Mouse (Mus musculus): ENCODE results near the gene Slc9a9. TPM values are rescaled to one million over a fixed set of nuclear protein-coding genes. Genes with fewer than 3 reads are reported as not detected.

The Slc9a9 gene
- polyA plus RNA-seq, 1 experiment from 2014 or later: 6.3 TPM

DNA sequence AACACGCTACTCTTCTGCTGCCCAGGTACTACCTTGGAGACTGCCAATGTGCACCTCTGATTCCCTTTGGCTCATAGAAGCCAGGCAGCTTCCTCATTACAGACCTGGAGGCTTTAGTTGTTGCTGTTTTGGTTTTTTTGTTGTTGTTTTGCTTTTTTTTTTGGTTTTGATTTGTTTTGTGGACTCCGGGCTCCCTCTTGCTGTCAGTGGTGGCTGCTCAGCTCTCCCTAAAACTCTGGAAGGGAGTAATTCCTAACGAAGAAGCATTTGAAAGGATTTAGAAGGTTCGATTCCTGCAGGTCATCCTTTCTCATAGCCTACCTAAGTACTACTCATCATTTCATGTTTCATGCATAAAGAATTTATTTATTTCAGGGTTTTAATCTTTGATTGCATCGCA lies 42.4 kb downstream of the Slc9a9 start:
- no peaks in the 10 kb centered on the region for H3K36me3 ChIP-seq (replicated peaks; ENCODE audit: control insufficient read depth, insufficient read depth)
- 89% methylated on average over 5 of the region's 5 CpGs for WGBS
- no peak overlapping the region for H3K9ac ChIP-seq
- H3K27me3 ChIP-seq (ENCODE audit: control insufficient read depth, insufficient read depth, low read length): no peaks in the 10 kb centered on the region
- no peak for ATAC-seq (ENCODE audit: low FRiP score)
- H3K27ac ChIP-seq: no peak overlapping the region
- H3K9me3 ChIP-seq (ENCODE audit: control insufficient read depth, low read length): no peaks in the 10 kb centered on the region
- H3K4me1 ChIP-seq (replicated peaks; ENCODE audit: control insufficient read depth, insufficient read depth, low read length): no peaks in the 10 kb centered on the region
- no peak overlapping the region for H3K4me3 ChIP-seq (replicated peaks; ENCODE audit: low read length)
- no peak overlapping the region for H3K4me2 ChIP-seq (replicated peaks)
- DNase-seq (ENCODE audit: low spot score): no peak

- H3K27me3 ChIP-seq (ENCODE audit: control insufficient read depth, insufficient read depth, low read length): no peaks in the 10 kb centered on the region
- H3K4me3 ChIP-seq (replicated peaks; ENCODE audit: low read length): no peak overlapping the region
- WGBS: 88% methylated on average over 2 of the region's 2 CpGs
- H3K9ac ChIP-seq: no peak overlapping the region
- DNase-seq (ENCODE audit: low spot score): no peak
- ATAC-seq (ENCODE audit: low FRiP score): no peak
- no peaks in the 10 kb centered on the region for H3K9me3 ChIP-seq (ENCODE audit: control insufficient read depth, low read length)
- H3K4me1 ChIP-seq (replicated peaks; ENCODE audit: control insufficient read depth, insufficient read depth, low read length): no peaks in the 10 kb centered on the region
- no peaks in the 10 kb centered on the region for H3K36me3 ChIP-seq (replicated peaks; ENCODE audit: control insufficient read depth, insufficient read depth)
- no peak overlapping the region for H3K27ac ChIP-seq
- no peak overlapping the region for H3K4me2 ChIP-seq (replicated peaks)
Measured at GRCm38 (mm10) chr9:94716695-94717094, 47.0 kb downstream of the Slc9a9 start.

DNA sequence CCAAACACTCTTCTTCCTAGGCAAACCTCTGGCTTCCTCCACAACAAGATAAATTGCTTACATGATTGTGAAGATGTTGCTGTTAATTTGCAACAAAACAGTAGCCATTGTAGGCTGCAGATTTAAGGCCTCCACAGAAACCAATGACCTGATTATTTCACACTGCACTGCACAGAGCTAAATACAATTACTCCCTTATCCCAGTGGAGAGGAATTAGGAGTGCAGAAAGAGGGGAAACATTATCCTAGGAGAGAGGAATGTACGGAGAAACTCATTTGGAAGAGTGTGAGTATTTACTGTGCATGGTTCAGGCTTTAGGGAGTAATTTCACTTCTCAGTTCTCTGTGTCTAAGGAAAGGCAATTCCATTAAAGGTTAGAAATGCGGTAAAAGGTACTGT lies 53.9 kb downstream of the Slc9a9 start:
- Histone ChIP-seq H3K4me2 (replicated peaks) (no peak overlapping the region), H3K27ac (no peak overlapping the region), H3K4me1 (replicated peaks; ENCODE audit: control insufficient read depth, insufficient read depth, low read length) (no peaks in the 10 kb centered on the region), H3K9me3 (ENCODE audit: control insufficient read depth, low read length) (no peaks in the 10 kb centered on the region), H3K9ac (no peak overlapping the region), H3K27me3 (ENCODE audit: control insufficient read depth, insufficient read depth, low read length) (no peaks in the 10 kb centered on the region), H3K36me3 (replicated peaks; ENCODE audit: control insufficient read depth, insufficient read depth) (no peaks in the 10 kb centered on the region), H3K4me3 (replicated peaks; ENCODE audit: low read length) (no peak overlapping the region)
- no peak for ATAC-seq (ENCODE audit: low FRiP score)
- DNase-seq (ENCODE audit: low spot score): no peak
- WGBS: 58% methylated on average over 2 of the region's 2 CpGs

DNA sequence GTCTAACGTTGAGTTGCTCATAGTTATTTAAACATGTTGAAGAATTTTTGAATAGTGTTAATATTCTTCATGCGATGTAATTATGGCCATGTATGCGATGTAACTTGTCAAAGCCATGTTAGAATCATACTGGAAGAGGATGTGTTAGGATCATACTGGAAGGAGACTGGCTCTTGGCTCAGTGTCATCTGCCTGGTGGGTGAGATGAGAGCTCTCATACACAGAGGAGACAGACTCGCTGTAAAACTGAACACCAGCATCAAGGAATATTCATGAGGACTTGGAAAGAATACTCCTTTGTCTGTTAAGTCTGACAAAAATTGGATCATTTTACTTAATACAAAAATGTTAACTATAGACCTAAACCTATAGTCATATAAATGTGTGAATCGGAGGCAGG lies 55.4 kb downstream of the Slc9a9 start:
- Histone ChIP-seq H3K27ac (no peak overlapping the region), H3K4me3 (replicated peaks; ENCODE audit: low read length) (no peak overlapping the region), H3K9me3 (ENCODE audit: control insufficient read depth, low read length) (no peaks in the 10 kb centered on the region), H3K4me1 (replicated peaks; ENCODE audit: control insufficient read depth, insufficient read depth, low read length) (no peaks in the 10 kb centered on the region), H3K36me3 (replicated peaks; ENCODE audit: control insufficient read depth, insufficient read depth) (no peaks in the 10 kb centered on the region), H3K4me2 (replicated peaks) (no peak overlapping the region), H3K9ac (no peak overlapping the region), H3K27me3 (ENCODE audit: control insufficient read depth, insufficient read depth, low read length) (no peaks in the 10 kb centered on the region)
- ATAC-seq (ENCODE audit: low FRiP score) (no peak), DNase-seq (ENCODE audit: low spot score) (no peak)
- WGBS: 91% methylated on average over 5 of the region's 5 CpGs

GRCm38 (mm10) chr9:94727457-94727856 lies 57.7 kb downstream of the Slc9a9 start:
- no peaks in the 10 kb centered on the region for H3K27me3 ChIP-seq (ENCODE audit: control insufficient read depth, insufficient read depth, low read length)
- 33% methylated on average over 5 of the region's 5 CpGs for WGBS
- ATAC-seq (ENCODE audit: low FRiP score): no peak

GRCm38 (mm10) chr9:94730396-94730795 lies 60.7 kb downstream of the Slc9a9 start:
- ATAC-seq (ENCODE audit: low FRiP score): no peak
- Histone ChIP-seq H3K27me3 (ENCODE audit: control insufficient read depth, insufficient read depth, low read length) (no peaks in the 10 kb centered on the region), H3K9ac (no peak overlapping the region), H3K4me2 (replicated peaks) (no peak overlapping the region), H3K4me3 (replicated peaks; ENCODE audit: low read length) (no peak overlapping the region), H3K36me3 (replicated peaks; ENCODE audit: control insufficient read depth, insufficient read depth) (no peaks in the 10 kb centered on the region), H3K27ac (no peak overlapping the region), H3K9me3 (ENCODE audit: control insufficient read depth, low read length) (no peaks in the 10 kb centered on the region), H3K4me1 (replicated peaks; ENCODE audit: control insufficient read depth, insufficient read depth, low read length) (no peaks in the 10 kb centered on the region)
- WGBS: 94% methylated on average over 8 of the region's 8 CpGs
- no peak for DNase-seq (ENCODE audit: low spot score)

More at GRCm38 (mm10) chr9:94727457-94727856, 57.7 kb downstream of the Slc9a9 start:
- DNase-seq (ENCODE audit: low spot score): peak; percentile 74
- Histone ChIP-seq H3K4me1 (replicated peaks; ENCODE audit: control insufficient read depth, insufficient read depth, low read length) (no peaks in the 10 kb centered on the region), H3K27ac (no peak overlapping the region), H3K4me3 (replicated peaks; ENCODE audit: low read length) (no peak overlapping the region), H3K9me3 (ENCODE audit: control insufficient read depth, low read length) (no peaks in the 10 kb centered on the region), H3K36me3 (replicated peaks; ENCODE audit: control insufficient read depth, insufficient read depth) (no peaks in the 10 kb centered on the region), H3K9ac (no peak overlapping the region), H3K4me2 (replicated peaks) (no peak overlapping the region)

GRCm38 (mm10) chr9:94732136-94732535 lies 62.4 kb downstream of the Slc9a9 start:
- no peak for DNase-seq (ENCODE audit: low spot score)

GRCm38 (mm10) chr9:94732599-94733287 lies 63.0 kb downstream of the Slc9a9 start:
- peak; percentile 26; the same call in 1 of the 2 replicates for ATAC-seq (ENCODE audit: low FRiP score)
- no peak overlapping the region for H3K27ac ChIP-seq
- WGBS: 67% methylated on average over 8 of the region's 8 CpGs

More at GRCm38 (mm10) chr9:94732136-94732535, 62.4 kb downstream of the Slc9a9 start:
- WGBS: 52% methylated on average over 6 of the region's 6 CpGs
- no peak overlapping the region for H3K4me3 ChIP-seq (replicated peaks; ENCODE audit: low read length)
- no peaks in the 10 kb centered on the region for H3K36me3 ChIP-seq (replicated peaks; ENCODE audit: control insufficient read depth, insufficient read depth)
- no peak overlapping the region for H3K4me2 ChIP-seq (replicated peaks)
- no peaks in the 10 kb centered on the region for H3K27me3 ChIP-seq (ENCODE audit: control insufficient read depth, insufficient read depth, low read length)
- no peaks in the 10 kb centered on the region for H3K9me3 ChIP-seq (ENCODE audit: control insufficient read depth, low read length)
- ATAC-seq (ENCODE audit: low FRiP score): no peak
- no peaks in the 10 kb centered on the region for H3K4me1 ChIP-seq (replicated peaks; ENCODE audit: control insufficient read depth, insufficient read depth, low read length)
- H3K9ac ChIP-seq: no peak overlapping the region
- no peak overlapping the region for H3K27ac ChIP-seq

GRCm38 (mm10) chr9:94734320-94734719 lies 64.6 kb downstream of the Slc9a9 start:
- Histone ChIP-seq H3K9ac (no peak overlapping the region), H3K4me2 (replicated peaks) (no peak overlapping the region), H3K36me3 (replicated peaks; ENCODE audit: control insufficient read depth, insufficient read depth) (no peaks in the 10 kb centered on the region), H3K4me1 (replicated peaks; ENCODE audit: control insufficient read depth, insufficient read depth, low read length) (no peaks in the 10 kb centered on the region), H3K27ac (no peak overlapping the region), H3K9me3 (ENCODE audit: control insufficient read depth, low read length) (no peaks in the 10 kb centered on the region), H3K27me3 (ENCODE audit: control insufficient read depth, insufficient read depth, low read length) (no peaks in the 10 kb centered on the region), H3K4me3 (replicated peaks; ENCODE audit: low read length) (no peak overlapping the region)
- ATAC-seq (ENCODE audit: low FRiP score): no peak
- no peak for DNase-seq (ENCODE audit: low spot score)
- 94% methylated on average over 1 of the region's 1 CpGs for WGBS

More at GRCm38 (mm10) chr9:94732599-94733287, 63.0 kb downstream of the Slc9a9 start:
- DNase-seq (ENCODE audit: low spot score): no peak
- no peak overlapping the region for H3K4me3 ChIP-seq (replicated peaks; ENCODE audit: low read length)
- H3K4me1 ChIP-seq (replicated peaks; ENCODE audit: control insufficient read depth, insufficient read depth, low read length): no peaks in the 10 kb centered on the region
- no peaks in the 10 kb centered on the region for H3K9me3 ChIP-seq (ENCODE audit: control insufficient read depth, low read length)
- no peaks in the 10 kb centered on the region for H3K36me3 ChIP-seq (replicated peaks; ENCODE audit: control insufficient read depth, insufficient read depth)
- H3K9ac ChIP-seq: no peak overlapping the region
- no peaks in the 10 kb centered on the region for H3K27me3 ChIP-seq (ENCODE audit: control insufficient read depth, insufficient read depth, low read length)
- H3K4me2 ChIP-seq (replicated peaks): no peak overlapping the region

- Histone ChIP-seq H3K27ac (no peak overlapping the region), H3K9ac (no peak overlapping the region), H3K9me3 (ENCODE audit: control insufficient read depth, low read length) (no peaks in the 10 kb centered on the region), H3K27me3 (ENCODE audit: control insufficient read depth, insufficient read depth, low read length) (no peaks in the 10 kb centered on the region), H3K36me3 (replicated peaks; ENCODE audit: control insufficient read depth, insufficient read depth) (no peaks in the 10 kb centered on the region), H3K4me1 (replicated peaks; ENCODE audit: control insufficient read depth, insufficient read depth, low read length) (no peaks in the 10 kb centered on the region), H3K4me2 (replicated peaks) (no peak overlapping the region), H3K4me3 (replicated peaks; ENCODE audit: low read length) (no peak overlapping the region)
- WGBS: 65% methylated on average over 5 of the region's 5 CpGs
- ATAC-seq (ENCODE audit: low FRiP score) (no peak), DNase-seq (ENCODE audit: low spot score) (no peak)
Measured at GRCm38 (mm10) chr9:94737226-94737625, 67.5 kb downstream of the Slc9a9 start.
